Mouse (Mus musculus): Measurements from ENCODE around the gene Lclat1.

- TF ChIP-seq POLR2A (IDR thresholded peaks at IDR 0.05; ENCODE audit: borderline replicate concordance, insufficient read depth, low read length): no peak
- TF ChIP-seq CTCF (IDR thresholded peaks at IDR 0.05; ENCODE audit: borderline replicate concordance, insufficient read depth, low read depth, low read length): no peak
These were observed 18.6 kb downstream of the Lclat1 start for GRCm38 (mm10) chr17:73126349-73126748.

Data from cerebellum, adult 2 months (tissue).